Mouse (Mus musculus) A20 (cell line): Measurements from ENCODE around the gene Smco3.
A peak's percentile ranks its signal among the peaks of the same experiment; 100 is the strongest.
"Not testable (repeated sequence)": the region's sequence is repeated elsewhere in the genome, so short reads cannot be mapped to it uniquely, and the experiment has no call there.

Experiments used
- DNase-seq: peaks from one replicate; pipeline ENCODE4 v3.0.0-alpha.2; 2011; ENCODE audit warnings: low read depth, low spot score

Gene Smco3

DNA sequence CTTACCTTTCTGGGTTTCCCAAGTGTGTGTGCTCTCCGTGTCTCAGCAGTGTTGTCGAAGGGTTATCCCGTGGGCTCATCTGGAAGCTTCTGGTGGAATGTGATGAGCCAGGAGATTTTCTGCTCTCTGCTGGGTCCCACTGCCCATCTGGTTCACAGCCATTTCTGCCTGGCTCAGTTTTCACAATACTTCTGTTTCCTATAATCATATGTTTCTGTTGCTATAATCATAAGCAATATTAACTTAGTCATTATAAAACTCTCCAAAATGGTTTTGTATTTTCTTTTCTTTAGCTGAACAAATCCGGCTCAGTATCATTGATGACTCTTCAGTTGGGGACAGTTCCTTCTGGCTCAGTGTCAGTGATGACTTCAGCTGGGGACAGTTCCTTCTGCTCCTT, at the start of gene Smco3:
Smco3 (minus strand) TSS at position 101 of the 400 bp plus-strand sequence.
- no peak for DNase-seq

DNA sequence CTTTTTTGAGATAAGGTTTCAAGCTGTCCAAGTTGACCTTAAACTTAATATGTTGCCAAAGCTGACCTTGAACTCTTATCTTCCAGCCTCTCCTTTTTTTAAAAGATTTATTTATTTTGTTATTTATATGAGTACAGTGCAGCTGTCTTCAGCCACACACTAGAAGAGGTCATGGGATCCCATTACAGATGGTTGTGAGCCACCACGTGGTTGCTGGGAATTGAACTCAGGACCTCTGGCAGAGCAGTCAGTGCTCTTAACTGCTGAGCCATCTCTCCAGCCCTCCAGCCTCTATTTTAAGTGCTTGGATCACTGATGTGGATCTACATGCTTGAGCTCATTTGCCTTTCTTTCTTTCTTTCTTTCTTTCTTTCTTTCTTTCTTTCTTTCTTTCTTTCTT, 49.5 kb upstream of the Smco3 start:
- DNase-seq, result not testable (repeated sequence)

- DNase-seq, result no peak
Observed at GRCm38 (mm10) chr6:136883961-136884360, 48.7 kb upstream of the Smco3 start.

DNA sequence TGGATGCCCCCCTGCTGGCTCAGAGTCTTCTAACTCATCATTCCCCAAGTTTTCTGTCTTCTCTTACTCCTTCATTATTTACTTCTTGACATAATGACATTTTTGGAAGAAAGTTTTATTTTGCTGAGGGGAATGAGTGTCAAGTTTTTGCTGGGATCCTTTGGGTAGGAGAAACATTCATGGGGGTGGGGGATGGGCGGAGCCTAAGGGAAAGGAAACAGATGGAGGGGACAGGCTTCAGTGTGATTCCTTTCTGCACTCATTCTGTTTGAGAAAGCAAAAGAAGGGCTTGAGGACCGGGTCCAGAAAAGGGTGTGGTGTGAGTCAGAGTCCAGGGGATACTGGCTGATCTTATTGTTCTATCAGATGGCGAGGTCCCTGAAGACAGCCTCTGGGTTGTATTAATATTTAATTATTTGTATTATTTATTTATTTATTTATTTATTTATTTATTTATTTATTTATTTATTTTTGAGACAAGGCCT, 48.2 kb upstream of the Smco3 start:
- DNase-seq, result no peak

GRCm38 (mm10) chr6:136881678-136882077, 46.4 kb upstream of the Smco3 start:
- DNase-seq, result no peak

GRCm38 (mm10) chr6:136875670-136876069, 40.4 kb upstream of the Smco3 start, which contains the start of gene Mgp:
Gene Mgp (minus strand): TSS chr6:136875823.
- DNase-seq, result no peak

GRCm38 (mm10) chr6:136874599-136874998, 39.3 kb upstream of the Smco3 start:
- no peak for DNase-seq

DNA sequence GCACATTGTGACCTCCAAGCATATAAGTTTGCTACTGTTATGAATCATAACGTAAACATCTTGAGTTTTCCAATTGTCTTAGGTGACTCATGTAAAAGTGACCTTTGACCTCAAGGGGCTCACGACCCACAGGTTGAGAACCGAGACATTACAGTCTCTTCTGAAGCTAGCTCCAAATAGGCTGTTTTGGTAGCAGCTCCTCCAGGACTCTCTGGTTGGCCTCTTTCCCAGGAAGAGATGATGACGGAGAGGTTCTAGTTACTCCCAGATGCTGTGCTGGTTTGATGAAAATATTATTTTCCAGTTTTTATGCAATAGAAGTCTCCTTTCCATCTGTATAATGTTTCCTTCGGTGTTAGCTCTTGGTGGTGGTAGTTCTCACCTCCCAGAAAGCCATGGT, 33.7 kb upstream of the Smco3 start:
- DNase-seq, result no peak

- DNase-seq, result no peak
Observed at GRCm38 (mm10) chr6:136866150-136866549, 30.9 kb upstream of the Smco3 start.

- DNase-seq, result no peak
Observed at GRCm38 (mm10) chr6:136865360-136865759, 30.1 kb upstream of the Smco3 start.

GRCm38 (mm10) chr6:136861020-136861419, 25.8 kb upstream of the Smco3 start:
- peak; percentile 61 for DNase-seq

GRCm38 (mm10) chr6:136858420-136858819, 23.2 kb upstream of the Smco3 start:
- no peak for DNase-seq

DNA sequence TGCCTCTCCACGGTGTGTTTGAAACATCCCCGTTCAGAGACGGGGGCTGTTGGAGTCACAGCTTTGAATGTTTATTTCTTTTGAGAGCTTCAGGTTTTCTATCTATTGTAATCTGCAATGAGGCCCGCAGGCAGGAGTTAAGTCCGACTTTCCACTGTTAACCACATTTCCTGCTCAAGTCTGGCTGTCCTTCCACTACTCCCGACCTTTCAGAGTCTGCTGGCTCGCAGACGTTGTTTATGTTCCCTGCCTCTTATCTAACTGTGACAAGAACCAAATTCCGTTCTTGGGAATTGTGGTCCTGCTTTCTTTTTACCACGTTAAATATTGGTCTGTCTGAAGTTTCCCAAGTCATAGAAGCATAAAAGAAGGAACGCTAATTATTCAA, 22.6 kb upstream of the Smco3 start:
- no peak for DNase-seq

GRCm38 (mm10) chr6:136857186-136857872, 22.1 kb upstream of the Smco3 start, which contains the start of gene Art4:
Gene Art4 (minus strand): TSS chr6:136857733.
- no peak for DNase-seq

DNA sequence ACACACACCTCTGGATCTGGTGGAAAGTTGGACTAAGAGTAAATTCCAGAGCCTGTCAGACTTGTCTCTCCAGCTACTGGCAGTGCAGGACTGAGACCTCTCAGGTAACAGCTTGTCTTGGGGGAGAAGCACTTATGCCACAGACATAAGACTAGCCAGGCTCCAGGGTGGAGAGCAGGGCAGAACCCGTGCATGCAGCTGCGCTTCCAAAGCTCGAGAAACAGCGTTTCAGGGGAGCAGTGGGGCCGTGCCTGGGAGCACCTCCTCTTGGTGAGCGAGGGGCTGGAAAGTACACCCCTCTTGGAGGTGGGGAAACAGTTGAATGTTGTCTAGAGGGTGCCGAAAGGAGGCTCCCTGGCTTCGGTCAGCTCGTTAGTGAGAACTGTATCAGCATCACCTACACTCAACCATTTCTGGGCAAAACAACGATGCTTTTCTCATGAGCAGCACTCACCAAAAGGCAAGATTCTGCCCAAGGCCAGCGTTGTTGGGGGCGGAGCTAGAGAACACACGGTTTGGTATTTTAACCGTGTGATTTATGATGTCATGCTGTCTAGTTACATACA, 20.9 kb upstream of the Smco3 start:
- DNase-seq, result no peak

DNA sequence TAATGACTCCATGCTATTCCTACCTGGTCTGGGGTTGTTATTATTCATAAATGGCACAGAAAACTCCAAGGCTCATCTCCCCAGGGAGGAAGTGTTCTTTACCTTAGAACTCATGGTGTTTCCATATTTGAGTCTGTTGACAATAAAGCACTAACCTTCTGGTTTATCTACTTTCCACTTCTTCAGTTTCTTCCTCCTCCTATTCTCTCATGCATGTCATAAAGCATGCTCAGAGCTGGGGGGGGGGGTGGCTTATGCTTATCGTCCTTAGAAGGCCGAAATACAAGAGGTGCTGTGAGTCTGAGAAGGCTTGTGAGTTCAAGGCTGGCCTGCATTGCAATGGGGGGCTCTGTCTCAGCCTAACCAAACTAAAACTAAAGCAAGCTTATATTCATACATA, 19.9 kb upstream of the Smco3 start:
- DNase-seq, result peak; percentile 68

GRCm38 (mm10) chr6:136854361-136854781, 19.1 kb upstream of the Smco3 start:
- DNase-seq, result no peak

DNA sequence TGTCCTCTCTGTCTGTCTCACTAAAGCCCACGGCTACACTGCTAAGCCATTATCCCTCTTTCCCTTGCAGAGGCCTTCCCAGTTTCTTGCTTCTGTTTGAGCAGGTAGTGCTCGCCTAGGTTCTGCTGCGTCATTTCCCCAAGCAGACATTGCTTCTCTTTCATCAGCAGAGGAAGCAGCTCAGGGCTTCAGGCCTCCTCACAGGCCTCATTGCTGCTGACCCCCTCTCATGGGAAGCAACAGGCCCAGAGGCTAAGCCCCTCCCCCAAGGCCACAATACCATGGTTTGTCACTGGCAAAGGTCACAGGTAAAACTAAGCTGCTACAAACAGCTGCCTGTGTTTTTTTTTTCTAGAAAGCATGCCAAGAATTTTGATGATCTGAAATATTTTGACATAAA, 17.5 kb upstream of the Smco3 start:
- no peak for DNase-seq

DNA sequence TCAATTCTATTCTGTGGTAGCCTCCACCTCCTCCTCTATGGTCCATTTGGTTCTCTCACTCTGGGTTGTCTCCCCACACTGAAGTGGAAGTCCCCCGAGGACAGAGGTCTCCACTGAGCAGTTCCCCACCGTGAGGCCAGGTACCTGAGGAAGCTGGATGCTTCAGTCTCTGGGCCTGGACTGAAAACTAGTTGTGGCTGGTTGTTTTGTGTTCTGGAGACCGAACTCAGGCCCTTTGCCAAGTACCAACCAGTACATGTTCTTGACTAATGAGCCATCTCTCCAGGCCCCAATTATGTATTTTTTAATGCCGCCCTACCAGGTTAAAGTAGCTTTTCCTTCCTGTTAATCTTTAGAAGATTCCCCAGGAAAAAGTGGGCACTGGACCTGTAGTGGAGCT, 17.1 kb upstream of the Smco3 start:
- DNase-seq, result no peak

- DNase-seq, result no peak
Observed at GRCm38 (mm10) chr6:136850267-136850666, 15.0 kb upstream of the Smco3 start.

DNA sequence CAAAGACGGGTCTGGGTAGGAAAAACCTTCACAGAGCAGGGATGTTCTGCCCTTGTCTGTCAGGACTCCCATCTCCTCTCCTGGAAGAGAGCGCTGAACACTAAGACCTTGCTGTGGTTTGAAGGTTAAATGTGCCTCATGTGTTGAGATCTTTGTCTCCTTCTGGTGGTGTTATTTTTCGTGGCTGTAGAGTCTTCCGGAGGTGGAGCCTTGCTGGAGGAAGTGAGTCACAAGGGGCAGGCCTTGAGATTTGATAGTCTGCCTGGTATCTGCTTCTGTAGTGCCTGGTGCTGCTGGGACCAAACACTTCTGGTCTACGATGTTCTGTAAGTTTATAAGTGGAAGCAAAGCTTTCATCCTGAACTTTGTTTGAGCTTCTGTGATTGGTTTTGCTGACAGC, 13.7 kb upstream of the Smco3 start:
- DNase-seq, result no peak

DNA sequence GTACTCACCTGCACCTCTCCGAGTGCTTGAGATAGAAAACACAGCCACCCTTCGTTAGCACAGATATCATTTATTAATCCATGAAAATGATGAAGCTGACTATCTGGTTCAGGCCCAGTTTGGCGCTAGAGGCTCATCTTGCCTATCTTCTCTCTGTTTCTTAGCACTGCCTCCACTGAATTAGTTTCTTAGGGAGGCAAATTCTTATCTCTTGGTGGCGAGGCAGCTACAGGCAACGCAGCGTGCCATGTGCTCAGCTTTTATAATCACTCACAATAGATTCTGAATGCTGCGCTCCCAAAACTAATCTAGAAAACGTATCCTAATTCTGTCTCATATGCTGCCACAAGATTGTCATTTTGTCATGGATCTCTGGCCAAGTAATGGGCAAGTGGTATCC, 13.1 kb upstream of the Smco3 start:
- DNase-seq, result no peak

DNA sequence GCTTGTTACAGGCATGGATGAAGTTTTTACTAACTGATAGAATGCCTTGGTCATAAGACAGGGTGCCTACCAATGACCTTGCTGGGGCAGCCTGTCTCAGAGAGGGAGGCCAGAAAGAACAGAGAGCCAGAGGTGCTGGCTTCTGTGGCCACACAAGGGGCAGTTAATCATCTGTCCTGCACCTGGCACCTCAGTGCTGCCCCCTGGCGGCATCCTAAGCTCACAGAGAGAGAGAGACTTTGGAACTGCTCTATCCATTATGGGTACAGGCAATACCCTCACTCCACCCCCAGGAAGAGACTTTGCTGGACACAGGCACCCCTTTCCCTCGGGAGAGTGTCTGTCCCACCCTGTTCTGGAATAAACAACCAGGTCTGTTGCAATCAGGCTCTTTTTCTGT, 12.5 kb upstream of the Smco3 start:
- DNase-seq, result peak; percentile 74
